Mouse (Mus musculus): Measurements from ENCODE around the gene Klf16.
A peak's percentile ranks its signal among the peaks of the same experiment; 100 is the strongest.

DNA sequence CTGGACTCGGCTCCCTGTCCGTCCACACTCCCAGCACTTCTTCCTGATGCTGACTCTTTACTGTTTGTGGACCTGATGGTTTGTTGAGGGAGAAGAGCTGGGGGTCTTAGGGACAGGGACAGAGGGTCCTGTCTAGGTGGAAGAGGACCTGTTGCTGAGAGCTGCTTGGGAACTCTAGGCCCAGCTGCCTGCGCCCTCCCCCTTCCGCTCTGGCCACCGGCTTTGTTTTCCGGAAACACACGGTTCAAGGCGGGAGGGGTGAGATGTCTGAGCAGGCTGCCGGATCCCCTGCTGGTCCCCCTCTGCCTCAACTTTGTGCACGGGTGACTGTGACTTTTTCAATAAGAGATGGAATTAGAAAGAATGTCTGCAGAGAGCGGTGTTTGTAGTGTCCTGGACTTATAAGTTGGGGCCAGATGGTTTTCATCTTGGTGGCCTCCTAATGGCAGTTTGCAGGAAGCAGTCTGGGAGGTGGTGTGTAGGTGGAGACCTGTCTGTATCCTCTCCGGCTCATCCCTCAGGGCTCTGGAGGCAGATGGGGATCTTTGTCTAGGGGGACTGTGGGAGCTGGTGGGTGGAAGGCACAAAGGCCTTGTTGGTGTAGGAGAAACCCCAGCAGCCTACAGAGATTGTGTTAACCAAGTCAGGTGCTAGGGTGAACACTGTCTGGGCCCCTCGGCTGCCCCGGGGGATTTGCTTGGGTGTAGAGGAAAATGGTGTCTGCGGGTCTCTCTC lies 46.5 kb upstream of the Klf16 start:
- TF ChIP-seq CTCF (IDR thresholded peaks at IDR 0.05) = peak; percentile 35
- TF ChIP-seq POLR2A (IDR thresholded peaks at IDR 0.05; ENCODE audit: insufficient read depth, low read depth, low read length) = peak; percentile 60

Data from heart, adult 2 months (tissue).